ENCODE assay signal across 13 mouse cellular contexts in the genomic region with DNA sequence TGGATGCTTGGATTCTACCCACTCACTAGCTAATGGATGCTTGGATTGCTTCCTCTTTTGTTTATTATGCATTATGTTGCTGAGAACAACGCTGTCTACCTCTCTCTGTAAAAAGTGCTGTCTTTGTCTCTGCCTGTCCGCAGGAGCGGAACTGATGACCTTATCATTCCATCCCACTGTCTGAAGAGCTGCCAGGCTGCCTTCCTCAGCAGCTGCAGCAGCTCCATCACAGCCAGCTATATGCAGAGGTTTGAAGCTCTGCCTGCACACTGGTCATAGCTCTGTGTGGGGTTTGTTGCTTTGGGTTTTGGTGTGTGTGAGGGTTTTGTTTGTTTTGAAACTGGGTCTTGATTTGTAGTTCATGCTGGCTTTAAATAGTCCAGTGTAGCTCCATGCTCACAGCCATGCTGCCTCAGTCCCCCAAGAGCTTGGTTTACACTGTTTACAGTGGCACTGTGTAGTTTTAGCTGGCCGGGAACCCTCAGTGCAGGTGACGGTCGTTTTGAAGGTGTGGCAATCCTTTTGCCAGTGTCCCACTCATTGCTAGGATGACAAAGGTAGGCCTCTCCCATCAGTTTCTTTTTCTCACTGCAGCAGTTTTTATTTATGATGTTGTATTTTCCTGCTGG. TPM values are rescaled to one million over a fixed set of nuclear protein-coding genes. Genes with fewer than 3 reads are reported as not detected.
DNase-seq lines count a peak whose midpoint lies in the region; ATAC-seq and TF ChIP-seq lines count a peak whose summit lies in the region.
"Had no signal": no experiment of that assay in that cellular context is flagged by ENCODE, and none has a peak within 500 bp of the region (broad histone marks: within the 10 kb centered on the region; RNA-seq: fewer than 3 reads in every experiment).

No protein-coding gene starts in this region.

- no peak overlapping the region for H3K4me3 ChIP-seq in lung, embryonic 14.5 days (ENCODE audit: low read depth, low read length)
- no peak overlapping the region for H3K4me3 ChIP-seq in hindbrain, embryonic 10.5 days
- no peak overlapping the region for H3K4me3 ChIP-seq in neural tube, embryonic 15.5 days (replicated peaks)
- H3K4me3 ChIP-seq: gastrocnemius, adult 2 months; heart, embryonic 15.5 days had no signal

- ATAC-seq in lung, embryonic 14.5 days (ENCODE audit: insufficient read depth) = peak; percentile 97
- peak; percentile 76 for ATAC-seq in neural tube, embryonic 15.5 days (ENCODE audit: low FRiP score)

- no peaks in the 10 kb centered on the region for H3K9me3 ChIP-seq in lung, embryonic 14.5 days (ENCODE audit: low read depth, low read length)
- H3K9me3 ChIP-seq in hindbrain, embryonic 10.5 days = no peaks in the 10 kb centered on the region
- no peaks in the 10 kb centered on the region for H3K9me3 ChIP-seq in neural tube, embryonic 15.5 days (replicated peaks)
- H3K9me3 ChIP-seq: heart, embryonic 15.5 days had no signal

- no peak for TF ChIP-seq CTCF in lung, embryonic 14.5 days (IDR thresholded peaks at IDR 0.05; ENCODE audit: low read depth)

- H3K4me1 ChIP-seq in lung, embryonic 14.5 days (ENCODE audit: insufficient read depth) = peaks cover 3% of the 10 kb centered on the region; the same call in 1 of the 2 replicates
- H3K4me1 ChIP-seq in hindbrain, embryonic 10.5 days (replicated peaks) = peaks cover 11% of the 10 kb centered on the region
- peaks cover 11% of the 10 kb centered on the region for H3K4me1 ChIP-seq in neural tube, embryonic 15.5 days
- H3K4me1 ChIP-seq: heart, embryonic 15.5 days had no signal

- 25% methylated on average over 6 of the region's 6 CpGs for WGBS in lung, embryonic 14.5 days
- WGBS in hindbrain, embryonic 10.5 days = 42% methylated on average over 6 of the region's 6 CpGs
- 30% methylated on average over 6 of the region's 6 CpGs for WGBS in neural tube, embryonic 15.5 days

- peak; percentile 86 for DNase-seq in lung, embryonic 14.5 days
- DNase-seq in lung, postnatal 36 days = no peak
- no peak for DNase-seq in hindbrain, embryonic 10.5 days (ENCODE audit: low spot score)
- peak; percentile 14 for DNase-seq in lung, postnatal 14 days
- no peak for DNase-seq in left cerebral cortex, adult 9 months (ENCODE audit: low spot score in 2 of 2)
- DNase-seq in c-Kit-positive CD71-positive TER-119-positive erythroid progenitor cells, embryonic 14.5 days (ENCODE audit: low spot score) = no peak
- DNase-seq: gastrocnemius, adult 2 months; kidney, adult 11 months; thymus, postnatal 25 days had no signal

- H3K36me3 ChIP-seq in lung, embryonic 14.5 days (ENCODE audit: insufficient read depth) = no peaks in the 10 kb centered on the region
- H3K36me3 ChIP-seq in hindbrain, embryonic 10.5 days = no peaks in the 10 kb centered on the region
- H3K36me3 ChIP-seq in neural tube, embryonic 15.5 days = no peaks in the 10 kb centered on the region
- H3K36me3 ChIP-seq: heart, embryonic 15.5 days had no signal

- H3K27me3 ChIP-seq in lung, embryonic 14.5 days (ENCODE audit: insufficient read depth, low read length) = no peaks in the 10 kb centered on the region
- H3K27me3 ChIP-seq in hindbrain, embryonic 10.5 days (ENCODE audit: insufficient read depth, poor library complexity, severe bottlenecking) = no peaks in the 10 kb centered on the region
- H3K27me3 ChIP-seq in neural tube, embryonic 15.5 days (replicated peaks) = no peaks in the 10 kb centered on the region
- H3K27me3 ChIP-seq: CH12.LX; heart, embryonic 15.5 days had no signal

- no peak overlapping the region for H3K4me2 ChIP-seq in lung, embryonic 14.5 days
- no peak overlapping the region for H3K4me2 ChIP-seq in neural tube, embryonic 15.5 days
- H3K4me2 ChIP-seq: heart, embryonic 15.5 days had no signal

- H3K27ac ChIP-seq in lung, embryonic 14.5 days (ENCODE audit: low read depth) = peak overlapping the region; percentile 48
- 0 out of 2 replicates have a peak overlapping the region, but pooled peaks have one; percentile 23 for H3K27ac ChIP-seq in hindbrain, embryonic 10.5 days
- H3K27ac ChIP-seq in neural tube, embryonic 15.5 days (replicated peaks) = peak overlapping the region; percentile 66
- H3K27ac ChIP-seq: gastrocnemius, adult 2 months; heart, embryonic 15.5 days had no signal

- H3K9ac ChIP-seq in lung, embryonic 14.5 days = no peak overlapping the region
- no peak overlapping the region for H3K9ac ChIP-seq in neural tube, embryonic 15.5 days (replicated peaks)
- H3K9ac ChIP-seq: heart, embryonic 15.5 days had no signal

RNA-seq across cellular contexts. Expression of gene Efcab10, which starts 10.9 kb away (rescaled TPM):
- polyA plus RNA-seq in lung, embryonic 14.5 days (2014; fragmentation: Nextera tagmentation; extraction: Ambion mirVana) = 0.58 and 1.1 TPM in 2 replicates
- polyA plus RNA-seq in hindbrain, embryonic 10.5 days (2016; fragmentation: Nextera tagmentation; extraction: Ambion mirVana) = 0.93 and 2.8 TPM in 2 replicates
- polyA plus RNA-seq in neural tube, embryonic 15.5 days (2015; fragmentation: Nextera tagmentation; extraction: Ambion mirVana) = 2.5 and 3.1 TPM in 2 replicates
- polyA plus RNA-seq: liver, adult 2 months had no signal

RNA-seq across cellular contexts. Expression of gene Twistnb, which starts 23.9 kb away (rescaled TPM):
- 66.0 and 66.4 TPM in 2 replicates for polyA plus RNA-seq in lung, embryonic 14.5 days (2014; fragmentation: Nextera tagmentation; extraction: Ambion mirVana)
- 51.8 and 66.5 TPM in 2 replicates for polyA plus RNA-seq in hindbrain, embryonic 10.5 days (2016; fragmentation: Nextera tagmentation; extraction: Ambion mirVana)
- 45.7 and 51.3 TPM in 2 replicates for polyA plus RNA-seq in neural tube, embryonic 15.5 days (2015; fragmentation: Nextera tagmentation; extraction: Ambion mirVana)

Comparison
In these comparisons a context has a peak if more than half of its experiments do, and no peak if none do; other contexts are left out.
1. DNase-seq: peak in lung, embryonic 14.5 days (single experiment) and lung, postnatal 14 days (single experiment); none in lung, postnatal 36 days (single experiment), hindbrain, embryonic 10.5 days (single experiment), left cerebral cortex, adult 9 months (0 of 2) and c-Kit-positive CD71-positive TER-119-positive erythroid progenitor cells, embryonic 14.5 days (single experiment).
2. Peak in every context shown above with its lines, with median percentiles within 50 percentile points of each other: H3K27ac ChIP-seq.